Mouse (Mus musculus): ENCODE measurements at regions not wholly inside any gene's neighbourhood (a gene's known extent, or its start where the extent isn't known, plus 50 kb on each side); places are given as distances from the start of the nearest gene placed in this dataset.

GRCm38 (mm10) chr10:15294125-15294524, 576.1 kb upstream of the Gje1 start:
- TF ChIP-seq CTCF (IDR thresholded peaks at IDR 0.05; ENCODE audit: borderline replicate concordance, insufficient read depth, low read depth, low read length) (no peak), POLR2A (IDR thresholded peaks at IDR 0.05; ENCODE audit: borderline replicate concordance, insufficient read depth, low read length) (no peak)

Measured in cerebellum, adult 2 months (tissue).